Comparison of ENCODE assay signal across 28 mouse cellular contexts in the genomic region with DNA sequence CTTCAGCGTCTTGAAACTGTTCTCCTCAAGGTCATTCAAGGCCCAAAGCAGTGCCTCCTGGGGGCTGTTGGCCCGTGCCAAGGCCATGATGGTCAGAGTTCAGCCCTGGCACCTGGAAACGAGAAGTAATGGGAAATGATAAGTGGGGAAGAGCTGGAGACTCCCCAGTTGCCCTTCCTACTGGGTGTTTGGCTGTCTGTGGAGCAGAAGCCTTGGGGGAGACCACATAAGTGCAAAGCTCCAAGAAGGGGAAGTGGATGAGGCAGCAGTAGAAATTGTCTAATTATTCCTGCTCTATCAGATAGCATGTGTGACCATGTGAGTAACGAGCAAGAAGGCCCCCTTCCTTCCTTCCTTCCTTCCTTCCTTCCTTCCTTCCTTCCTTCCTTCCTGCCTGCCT. TPM values are rescaled to one million over a fixed set of nuclear protein-coding genes. Genes with fewer than 3 reads are reported as not detected.
"Had no signal": no experiment of that assay in that cellular context is flagged by ENCODE, and none has a peak within 500 bp of the region (broad histone marks: within the 10 kb centered on the region; RNA-seq: fewer than 3 reads in every experiment).

No protein-coding gene starts in this region.

- H3K27me3 ChIP-seq: limb, embryonic 13.5 days; liver, embryonic 15.5 days; lung, embryonic 15.5 days; midbrain, embryonic 12.5 days; midbrain, embryonic 15.5 days; neural tube, embryonic 12.5 days; neural tube, embryonic 15.5 days had no signal

- H3K36me3 ChIP-seq: limb, embryonic 10.5 days; limb, embryonic 13.5 days; liver, embryonic 12.5 days; liver, embryonic 15.5 days; lung, embryonic 15.5 days; midbrain, embryonic 12.5 days; midbrain, embryonic 15.5 days; neural tube, embryonic 12.5 days; neural tube, embryonic 15.5 days had no signal

- H3K27ac ChIP-seq: limb, embryonic 10.5 days; limb, embryonic 13.5 days; liver, embryonic 12.5 days; liver, embryonic 15.5 days; lung, embryonic 15.5 days; midbrain, embryonic 12.5 days; midbrain, embryonic 15.5 days; neural tube, embryonic 12.5 days; neural tube, embryonic 15.5 days; stomach, postnatal 0 days had no signal

- DNase-seq: kidney, adult 9 months; kidney, postnatal 14 days; kidney, postnatal 4 days; liver; lung, adult 18-20 months; lung, postnatal 10 days; lung, postnatal 36 days; right cerebral cortex, adult 18-20 months; right cerebral cortex, postnatal 14 days; right cerebral cortex, postnatal 4 days; thymus, adult 2 months; thymus, postnatal 14 days had no signal

- H3K9me3 ChIP-seq: limb, embryonic 10.5 days; limb, embryonic 13.5 days; liver, embryonic 12.5 days; liver, embryonic 15.5 days; lung, embryonic 15.5 days; midbrain, embryonic 12.5 days; midbrain, embryonic 15.5 days; neural tube, embryonic 12.5 days; neural tube, embryonic 15.5 days had no signal

- H3K4me3 ChIP-seq: limb, embryonic 10.5 days; limb, embryonic 13.5 days; liver, embryonic 12.5 days; liver, embryonic 15.5 days; lung, embryonic 15.5 days; midbrain, embryonic 12.5 days; midbrain, embryonic 15.5 days; neural tube, embryonic 12.5 days; neural tube, embryonic 15.5 days had no signal

- H3K4me2 ChIP-seq: limb, embryonic 13.5 days; liver, embryonic 12.5 days; liver, embryonic 15.5 days; lung, embryonic 15.5 days; midbrain, embryonic 12.5 days; midbrain, embryonic 15.5 days; neural tube, embryonic 12.5 days; neural tube, embryonic 15.5 days had no signal

- H3K4me1 ChIP-seq: limb, embryonic 10.5 days; limb, embryonic 13.5 days; liver, embryonic 12.5 days; liver, embryonic 15.5 days; lung, embryonic 15.5 days; midbrain, embryonic 12.5 days; midbrain, embryonic 15.5 days; neural tube, embryonic 12.5 days; neural tube, embryonic 15.5 days had no signal

- H3K9ac ChIP-seq: limb, embryonic 13.5 days; liver, embryonic 12.5 days; liver, embryonic 15.5 days; lung, embryonic 15.5 days; midbrain, embryonic 12.5 days; midbrain, embryonic 15.5 days; neural tube, embryonic 12.5 days; neural tube, embryonic 15.5 days had no signal

- ATAC-seq: liver, embryonic 12.5 days; midbrain, embryonic 15.5 days had no signal

RNA-seq across cellular contexts. Expression of a gene that starts 2.9 kb away (rescaled TPM):
- polyA plus RNA-seq: midbrain, embryonic 15.5 days; neural tube, embryonic 12.5 days; neural tube, embryonic 15.5 days; stomach, embryonic 14.5 days had no signal

RNA-seq across cellular contexts. Expression of a gene that starts 32.8 kb away (rescaled TPM):
- total RNA-seq: layer of hippocampus, adult 18-20 months; layer of hippocampus, postnatal 14 days; left cerebral cortex, adult 18-20 months; left cerebral cortex, postnatal 25 days had no signal
- polyA plus RNA-seq: kidney, embryonic 16.5 days; limb, embryonic 10.5 days; limb, embryonic 13.5 days; liver, embryonic 12.5 days; liver, embryonic 15.5 days; lung, embryonic 15.5 days; midbrain, embryonic 12.5 days; midbrain, embryonic 15.5 days; neural tube, embryonic 12.5 days; neural tube, embryonic 15.5 days; stomach, embryonic 14.5 days; stomach, postnatal 0 days; thymus, adult 2 months had no signal

RNA-seq across cellular contexts. Expression of a gene that starts 42.2 kb away (rescaled TPM):
- total RNA-seq: layer of hippocampus, adult 18-20 months; layer of hippocampus, postnatal 14 days; left cerebral cortex, adult 18-20 months; left cerebral cortex, postnatal 25 days had no signal
- polyA plus RNA-seq: kidney, embryonic 16.5 days; limb, embryonic 10.5 days; limb, embryonic 13.5 days; liver, embryonic 12.5 days; liver, embryonic 15.5 days; lung, embryonic 15.5 days; midbrain, embryonic 12.5 days; midbrain, embryonic 15.5 days; neural tube, embryonic 12.5 days; neural tube, embryonic 15.5 days; stomach, embryonic 14.5 days; stomach, postnatal 0 days; thymus, adult 2 months had no signal
